Mouse (Mus musculus) limb, embryonic 12.5 days (tissue): ENCODE data around the gene Mylpf. TPM values are rescaled to one million over a fixed set of nuclear protein-coding genes. Genes with fewer than 3 reads are reported as not detected.

Experiments
- ATAC-seq: fragments of 200-750 bp; cut with Nextera tagmentation; 2 replicates; pipeline ENCODE4 v1.8.0; 2017; ENCODE audit warnings: low read depth, moderate TSS enrichment; ENCODE audit not compliant: insufficient number of reproducible peaks, insufficient read depth, low FRiP score, low TSS enrichment
- H3K27ac ChIP-seq: fragments of 300-500 bp; sonication (generic); 2 replicates; pipeline ENCODE4 v1.5.1; 2016; ENCODE audit warnings: mild to moderate bottlenecking, moderate library complexity
- H3K27me3 ChIP-seq: fragments of 300-500 bp; sonication (generic); 2 replicates; pipeline ENCODE4 v1.6.1; 2016; ENCODE audit warnings: mild to moderate bottlenecking, moderate library complexity
- H3K36me3 ChIP-seq: fragments of 300-500 bp; sonication (generic); 2 replicates; pipeline ENCODE4 v1.6.1; 2016; ENCODE audit warnings: mild to moderate bottlenecking, moderate library complexity
- H3K4me1 ChIP-seq: fragments of 300-500 bp; sonication (generic); replicated peaks from 2 replicates; pipeline ENCODE4 v1.6.1; 2016
- H3K4me2 ChIP-seq: fragments of 300-500 bp; sonication (generic); 2 replicates; pipeline ENCODE4 v1.6.1; 2016; ENCODE audit warnings: mild to moderate bottlenecking, moderate library complexity
- H3K4me3 ChIP-seq: fragments of 300-500 bp; sonication (generic); replicated peaks from 2 replicates; pipeline ENCODE4 v1.5.1; 2016; ENCODE audit warnings: mild to moderate bottlenecking
- H3K9ac ChIP-seq: fragments of 300-500 bp; sonication (generic); replicated peaks from 2 replicates; pipeline ENCODE4 v1.6.1; 2016; ENCODE audit warnings: mild to moderate bottlenecking, moderate library complexity
- H3K9me3 ChIP-seq: fragments of 300-500 bp; sonication (generic); 2 replicates; pipeline ENCODE4 v1.6.1; 2016; ENCODE audit warnings: mild to moderate bottlenecking, moderate library complexity
- WGBS: fragments of 180-500 bp; shearing (Covaris S2); methylation state at CpG from one replicate; pipeline ENCODE4 v1.1.7; 2016; 5-methylcytosine and 5-hydroxymethylcytosine counted together
- polyA plus RNA-seq: library from polyadenylated mRNA; unstranded; fragments of >200 nt; fragmentation: Nextera tagmentation; extraction: Ambion mirVana; gene quantifications from 2 replicates; pipeline ENCODE4 v1.2.1, GENCODE M21; 2016

Mylpf gene
- polyA plus RNA-seq, 1 experiment from 2014 or later: 145 TPM

DNA sequence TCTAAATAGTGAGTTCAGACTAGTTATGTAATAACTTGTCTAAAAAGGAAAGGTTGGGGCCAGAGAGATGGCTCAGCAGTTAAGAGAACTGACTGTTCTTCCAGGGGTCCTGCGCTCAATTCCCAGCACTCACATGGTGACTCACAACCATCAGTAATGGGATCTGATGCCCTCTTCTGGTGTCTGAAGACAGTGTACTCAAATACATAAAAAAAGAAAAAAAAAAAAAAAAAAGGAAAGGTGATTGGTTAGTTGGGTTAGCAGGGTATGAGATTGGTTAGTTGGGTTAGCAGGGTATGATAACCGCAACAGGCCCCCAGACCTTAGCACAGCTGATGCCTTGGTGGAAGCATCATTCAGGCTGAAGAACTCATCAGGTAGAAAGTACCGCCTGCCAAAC is 54.8 kb downstream of the Mylpf start:
- Histone ChIP-seq H3K27me3 (no peaks in the 10 kb centered on the region), H3K9ac (no peak overlapping the region), H3K27ac (no peak overlapping the region), H3K36me3 (peaks cover 7% of the 10 kb centered on the region; the same call in 1 of the 2 replicates), H3K4me3 (no peak overlapping the region), H3K4me2 (no peak overlapping the region), H3K9me3 (peaks cover 5% of the 10 kb centered on the region; the same call in 1 of the 2 replicates), H3K4me1 (peaks cover 18% of the 10 kb centered on the region)
- ATAC-seq: no peak
- 86% methylated on average over 3 of the region's 3 CpGs for WGBS

Other genes with a start within 250 kb of the Mylpf start
- 76.5 and 80.7 TPM in 2 replicates for gene Cdipt, start 233.0 kb upstream of the Mylpf start, polyA plus RNA-seq
- gene Cdiptos, start 232.8 kb upstream of the Mylpf start, polyA plus RNA-seq: 0.64 and 1.1 TPM in 2 replicates
- gene Mvp, start 194.3 kb upstream of the Mylpf start, polyA plus RNA-seq: 4.1 and 4.6 TPM in 2 replicates
- 0.42 and 0.59 TPM in 2 replicates for gene Pagr1b, start 192.4 kb upstream of the Mylpf start, polyA plus RNA-seq
- 33.0 and 34.4 TPM in 2 replicates for gene Pagr1a, start 191.5 kb upstream of the Mylpf start, polyA plus RNA-seq
- gene Gm42742, start 187.8 kb upstream of the Mylpf start, polyA plus RNA-seq: 73.7 and 81.2 TPM in 2 replicates
- gene Prrt2, start 187.7 kb upstream of the Mylpf start, polyA plus RNA-seq: 3.1 and 6.4 TPM in 2 replicates
- 120 and 123 TPM in 2 replicates for gene Maz, start 181.9 kb upstream of the Mylpf start, polyA plus RNA-seq
- gene Kif22, start 166.4 kb upstream of the Mylpf start, polyA plus RNA-seq: 157 and 161 TPM in 2 replicates
- gene Zg16, start 121.6 kb upstream of the Mylpf start, polyA plus RNA-seq: not detected in 2 replicates
- gene AI467606, start 117.5 kb upstream of the Mylpf start, polyA plus RNA-seq: 1.4 and 1.8 TPM in 2 replicates
- gene Qprt, start 86.7 kb upstream of the Mylpf start, polyA plus RNA-seq: 1.3 and 1.7 TPM in 2 replicates
- gene Spn, start 71.1 kb upstream of the Mylpf start, polyA plus RNA-seq: 0.26 TPM in 1 of 2 replicates, not detected in the other
- gene Cd2bp2, start 12.8 kb upstream of the Mylpf start, polyA plus RNA-seq: 86.5 and 91.8 TPM in 2 replicates
- 40.9 and 45.3 TPM in 2 replicates for gene Tbc1d10b, start 422 bp upstream of the Mylpf start, polyA plus RNA-seq
- 61.9 and 65.5 TPM in 2 replicates for gene Zfp553, start 24.2 kb downstream of the Mylpf start, polyA plus RNA-seq
- gene Sept1, start 24.2 kb downstream of the Mylpf start, polyA plus RNA-seq: 34.1 and 35.9 TPM in 2 replicates
- 79.5 and 84.1 TPM in 2 replicates for gene Zfp771, start 35.4 kb downstream of the Mylpf start, polyA plus RNA-seq
- 219 and 224 TPM in 2 replicates for gene Dctpp1, start 51.8 kb downstream of the Mylpf start, polyA plus RNA-seq
- 89.5 and 92.3 TPM in 2 replicates for gene Sephs2, start 65.2 kb downstream of the Mylpf start, polyA plus RNA-seq
- gene Itgal, start 87.4 kb downstream of the Mylpf start, polyA plus RNA-seq: 0.39 and 0.59 TPM in 2 replicates
- 21.0 and 22.6 TPM in 2 replicates for gene Zfp768, start 136.7 kb downstream of the Mylpf start, polyA plus RNA-seq
- 9.2 and 10.1 TPM in 2 replicates for gene Zfp747, start 167.2 kb downstream of the Mylpf start, polyA plus RNA-seq
- gene 9130019O22Rik, start 178.3 kb downstream of the Mylpf start, polyA plus RNA-seq: 5.8 and 6.7 TPM in 2 replicates
- 6.4 and 7.0 TPM in 2 replicates for gene E430018J23Rik, start 184.7 kb downstream of the Mylpf start, polyA plus RNA-seq
- gene Zfp764, start 197.9 kb downstream of the Mylpf start, polyA plus RNA-seq: 7.0 and 8.3 TPM in 2 replicates
- 29.4 and 31.3 TPM in 2 replicates for gene Zfp688, start 213.2 kb downstream of the Mylpf start, polyA plus RNA-seq
- 16.8 and 17.8 TPM in 2 replicates for gene Zfp689, start 240.3 kb downstream of the Mylpf start, polyA plus RNA-seq